Mouse (Mus musculus) neural tube, embryonic 11.5 days (tissue): ENCODE measurements around the gene Dgat2. TPM values are rescaled to one million over a fixed set of nuclear protein-coding genes. Genes with fewer than 3 reads are reported as not detected.

ENCODE experiments used
- ATAC-seq: fragments of 200-750 bp; cut with Nextera tagmentation; 2 replicates; pipeline ENCODE4 v1.8.0; 2017; ENCODE audit warnings: moderate number of reproducible peaks, mild to moderate bottlenecking, moderate TSS enrichment, moderate library complexity; ENCODE audit not compliant: insufficient read depth, low FRiP score, low TSS enrichment
- DNase-seq: peaks from one replicate; pipeline ENCODE4 v3.0.0-alpha.2; 2015; ENCODE audit warnings: low spot score
- H3K27ac ChIP-seq: fragments of 300-500 bp; sonication (generic); 2 replicates; pipeline ENCODE4 v1.5.1; 2014; ENCODE audit warnings: low read depth, mild to moderate bottlenecking, low read length
- H3K27me3 ChIP-seq: fragments of 300-500 bp; sonication (generic); 2 replicates; pipeline ENCODE4 v1.6.1; 2014; ENCODE audit warnings: mild to moderate bottlenecking, low read length, mixed read lengths; ENCODE audit not compliant: control insufficient read depth, insufficient read depth
- H3K36me3 ChIP-seq: fragments of 300-500 bp; sonication (generic); 2 replicates; pipeline ENCODE4 v1.6.1; 2014; ENCODE audit warnings: mild to moderate bottlenecking, low read length, moderate library complexity, mixed read lengths; ENCODE audit not compliant: control insufficient read depth, insufficient read depth
- H3K4me1 ChIP-seq: fragments of 300-500 bp; sonication (generic); 2 replicates; pipeline ENCODE4 v1.6.1; 2014; ENCODE audit warnings: low read length, mixed read lengths; ENCODE audit not compliant: control insufficient read depth, insufficient read depth
- H3K4me2 ChIP-seq: fragments of 300-500 bp; sonication (generic); 2 replicates; pipeline ENCODE4 v1.6.1; 2014; ENCODE audit warnings: low read depth, mild to moderate bottlenecking, moderate library complexity
- H3K4me3 ChIP-seq: fragments of 300-500 bp; sonication (generic); 2 replicates; pipeline ENCODE4 v1.5.1; 2014; ENCODE audit warnings: low read depth, low read length
- H3K9ac ChIP-seq: fragments of 300-500 bp; sonication (generic); 2 replicates; pipeline ENCODE4 v1.6.1; 2014; ENCODE audit warnings: mild to moderate bottlenecking, low read length
- H3K9me3 ChIP-seq: fragments of 300-500 bp; sonication (generic); 2 replicates; pipeline ENCODE4 v1.6.1; 2016; ENCODE audit warnings: low read length; ENCODE audit not compliant: control insufficient read depth
- WGBS: fragments of 180-500 bp; shearing (Covaris S2); extraction: QIAGEN DNeasy Blood & Tissue Kit; methylation state at CpG from one replicate; pipeline ENCODE4 v1.1.7; 2014; 5-methylcytosine and 5-hydroxymethylcytosine counted together
- polyA plus RNA-seq: library from polyadenylated mRNA; unstranded; fragments of >200 nt; fragmentation: Nextera tagmentation; extraction: Ambion mirVana; gene quantifications from 2 replicates; pipeline ENCODE4 v1.2.1, GENCODE M21; 2014

Gene Dgat2
- polyA plus RNA-seq, 1 experiment from 2014 or later, result 12.7 TPM

DNA sequence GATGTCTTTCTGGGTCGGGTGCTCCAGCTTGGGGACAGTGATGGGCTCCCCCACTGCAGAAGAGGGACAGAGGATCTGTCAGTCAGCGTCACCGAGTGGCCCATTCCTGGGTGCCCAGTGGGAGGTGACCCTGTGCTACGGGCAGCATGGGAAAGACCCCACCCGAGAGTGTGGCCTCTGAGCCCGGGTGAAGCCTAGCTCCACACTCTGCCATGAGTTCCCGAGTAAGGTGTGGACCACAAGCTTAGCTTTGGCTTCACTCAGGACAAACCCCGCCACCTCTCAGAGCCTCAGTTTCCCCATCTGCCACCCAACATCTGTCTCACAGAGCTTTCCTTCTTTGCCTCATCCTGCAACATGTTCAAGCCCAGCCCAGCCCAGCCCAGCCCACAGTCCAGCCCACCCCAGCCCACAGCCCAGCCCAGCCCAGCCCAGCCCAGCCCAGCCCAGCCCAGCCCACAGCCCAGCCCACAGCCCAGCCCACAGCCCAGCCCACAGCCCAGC, 27.8 kb downstream of the Dgat2 start:
- 62% methylated on average over 8 of the region's 8 CpGs for WGBS
- H3K9ac ChIP-seq, result no peak overlapping the region
- ATAC-seq (peak; percentile 58), DNase-seq (no peak)
- H3K4me1 ChIP-seq, result peaks cover 7% of the 10 kb centered on the region; the same call in 1 of the 2 replicates
- H3K4me3 ChIP-seq, result no peak overlapping the region
- H3K36me3 ChIP-seq, result no peaks in the 10 kb centered on the region
- no peak overlapping the region for H3K27ac ChIP-seq
- H3K27me3 ChIP-seq, result no peaks in the 10 kb centered on the region
- no peak overlapping the region for H3K4me2 ChIP-seq
- H3K9me3 ChIP-seq, result no peaks in the 10 kb centered on the region

DNA sequence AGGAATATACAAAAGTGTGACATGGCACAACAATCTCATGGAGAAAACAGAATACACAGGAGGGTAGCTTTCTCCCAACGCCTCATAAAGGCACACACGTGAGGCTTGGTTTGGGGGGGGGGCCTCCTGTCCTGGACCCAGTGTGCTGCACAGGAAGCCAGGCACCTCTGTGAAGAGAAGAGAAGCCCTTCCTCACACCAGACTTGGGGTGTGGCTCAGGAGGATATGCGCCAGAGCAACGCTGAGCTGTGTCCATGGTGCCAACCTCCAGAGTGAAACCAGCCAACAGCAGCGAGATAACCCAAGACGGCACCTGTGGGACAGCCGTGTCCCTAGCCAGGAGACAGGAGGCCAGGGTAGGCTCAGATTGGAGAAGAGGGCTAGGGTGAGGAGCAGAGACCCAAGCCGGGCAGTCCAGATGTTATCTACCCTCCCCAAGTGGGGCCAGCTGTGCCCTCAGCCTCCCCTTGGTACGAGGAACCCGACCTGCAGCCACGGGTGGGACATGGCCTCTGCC, 28.8 kb downstream of the Dgat2 start:
- no peak overlapping the region for H3K4me3 ChIP-seq
- H3K9me3 ChIP-seq, result no peaks in the 10 kb centered on the region
- ATAC-seq (no peak), DNase-seq (no peak)
- H3K9ac ChIP-seq, result no peak overlapping the region
- H3K4me1 ChIP-seq, result peaks cover 7% of the 10 kb centered on the region; the same call in 1 of the 2 replicates
- 88% methylated on average over 11 of the region's 11 CpGs for WGBS
- H3K27ac ChIP-seq, result no peak overlapping the region
- H3K36me3 ChIP-seq, result no peaks in the 10 kb centered on the region
- no peaks in the 10 kb centered on the region for H3K27me3 ChIP-seq
- no peak overlapping the region for H3K4me2 ChIP-seq

DNA sequence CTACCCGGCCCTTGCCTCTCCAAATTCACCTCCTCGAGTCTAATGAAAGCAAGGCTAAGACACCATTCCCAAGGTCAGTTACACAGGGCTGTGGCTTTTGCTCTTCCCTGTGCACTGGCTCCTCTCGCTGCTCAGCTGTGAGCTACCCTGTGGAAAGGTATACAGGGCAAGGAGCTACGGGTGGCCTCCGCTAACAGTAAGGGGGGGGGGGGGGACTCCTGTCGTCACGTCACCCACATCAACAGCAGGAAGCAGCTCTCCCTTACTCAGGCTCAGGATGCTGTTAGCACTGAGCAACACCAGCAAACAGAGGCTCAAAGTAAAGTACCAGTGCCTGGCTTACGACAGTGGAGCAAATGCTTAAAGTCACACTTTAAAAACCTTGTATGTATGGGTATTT, 29.8 kb downstream of the Dgat2 start:
- Histone ChIP-seq H3K9ac (no peak overlapping the region), H3K4me1 (peaks cover 7% of the 10 kb centered on the region; the same call in 1 of the 2 replicates), H3K27ac (no peak overlapping the region), H3K36me3 (no peaks in the 10 kb centered on the region), H3K9me3 (no peaks in the 10 kb centered on the region), H3K27me3 (no peaks in the 10 kb centered on the region), H3K4me3 (no peak overlapping the region), H3K4me2 (no peak overlapping the region)
- no peak for ATAC-seq
- no peak for DNase-seq
- WGBS, result 89% methylated on average over 8 of the region's 8 CpGs

DNA sequence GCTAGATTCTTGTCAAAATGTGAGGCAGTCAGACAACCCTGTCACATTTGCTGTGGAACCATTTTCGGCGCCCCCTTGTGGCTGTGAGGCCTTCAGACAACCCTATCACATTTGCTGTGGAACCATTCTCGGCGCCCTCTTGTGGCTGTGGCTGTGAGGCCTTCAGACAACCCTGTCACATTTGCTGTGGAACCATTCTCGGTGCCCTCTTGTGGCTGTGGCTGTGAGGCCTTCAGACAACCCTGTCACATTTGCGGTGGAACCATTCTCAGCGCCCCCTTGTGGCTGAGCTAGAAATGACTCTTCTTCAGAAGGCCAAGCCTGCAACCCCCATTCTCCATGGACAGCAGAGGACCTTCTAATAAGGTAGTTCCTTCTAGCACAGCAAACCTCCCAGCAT, 31.2 kb downstream of the Dgat2 start:
- DNase-seq (peak; percentile 93), ATAC-seq (no peak; the same call in 1 of the 2 replicates)
- 8% methylated on average over 7 of the region's 7 CpGs for whole genome bisulfite sequencing
- H3K9me3 ChIP-seq, result no peaks in the 10 kb centered on the region
- no peaks in the 10 kb centered on the region for H3K36me3 ChIP-seq
- no peak overlapping the region for H3K4me3 ChIP-seq
- no peak overlapping the region for H3K9ac ChIP-seq
- H3K4me1 ChIP-seq, result peaks cover 7% of the 10 kb centered on the region; the same call in 1 of the 2 replicates
- no peak overlapping the region for H3K27ac ChIP-seq
- no peak overlapping the region for H3K4me2 ChIP-seq
- H3K27me3 ChIP-seq, result no peaks in the 10 kb centered on the region

DNA sequence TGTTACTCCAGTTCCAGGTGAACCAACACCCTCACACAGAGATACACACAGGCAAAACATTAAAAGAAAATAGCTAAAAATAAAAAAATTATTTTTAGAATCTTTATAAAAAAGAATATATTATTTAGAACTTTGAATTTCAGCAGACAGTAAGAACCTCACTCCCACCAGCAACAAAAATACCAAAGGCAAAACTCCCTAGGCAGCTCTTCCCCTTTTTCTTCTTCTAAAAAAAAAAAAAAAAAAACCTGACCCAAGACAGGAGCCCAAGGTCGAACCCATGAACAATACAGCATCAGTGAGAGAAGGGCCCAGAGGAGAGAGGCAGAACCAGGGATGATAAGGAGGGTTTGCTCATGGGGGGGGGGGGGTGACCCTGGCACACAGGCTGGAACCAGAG, 33.5 kb downstream of the Dgat2 start:
- H3K27ac ChIP-seq, result no peak overlapping the region
- no peak overlapping the region for H3K4me3 ChIP-seq
- ATAC-seq, result no peak
- no peak for DNase-seq
- no peaks in the 10 kb centered on the region for H3K9me3 ChIP-seq
- H3K4me1 ChIP-seq, result no peaks in the 10 kb centered on the region
- WGBS, result 73% methylated on average over 1 of the region's 1 CpGs
- no peaks in the 10 kb centered on the region for H3K27me3 ChIP-seq
- no peaks in the 10 kb centered on the region for H3K36me3 ChIP-seq
- no peak overlapping the region for H3K4me2 ChIP-seq
- H3K9ac ChIP-seq, result no peak overlapping the region

DNA sequence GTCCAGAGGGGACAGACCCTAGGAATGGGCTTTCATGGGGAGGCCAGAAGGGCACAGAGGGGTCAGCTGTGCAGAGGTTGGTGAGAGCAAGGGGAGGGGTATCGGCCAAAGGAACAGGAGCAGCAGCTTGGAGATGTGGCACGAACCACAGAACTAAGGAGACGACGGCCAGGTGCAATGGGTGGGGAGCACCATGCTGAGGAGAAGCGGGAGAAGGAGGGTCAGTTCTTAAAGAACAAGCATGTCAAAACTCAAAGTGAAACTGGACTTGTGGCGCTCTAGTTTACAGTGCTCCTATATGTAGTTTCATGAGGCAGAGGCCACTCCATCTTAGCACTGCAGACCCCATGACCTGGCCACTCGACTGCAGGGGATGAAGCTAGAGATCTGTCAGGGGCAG, 35.0 kb downstream of the Dgat2 start:
- no peak overlapping the region for H3K9ac ChIP-seq
- no peak overlapping the region for H3K4me2 ChIP-seq
- ATAC-seq (no peak), DNase-seq (no peak)
- H3K4me3 ChIP-seq, result no peak overlapping the region
- H3K9me3 ChIP-seq, result no peaks in the 10 kb centered on the region
- whole genome bisulfite sequencing, result 84% methylated on average over 7 of the region's 7 CpGs
- H3K27me3 ChIP-seq, result no peaks in the 10 kb centered on the region
- H3K4me1 ChIP-seq, result no peaks in the 10 kb centered on the region
- no peaks in the 10 kb centered on the region for H3K36me3 ChIP-seq
- H3K27ac ChIP-seq, result no peak overlapping the region

DNA sequence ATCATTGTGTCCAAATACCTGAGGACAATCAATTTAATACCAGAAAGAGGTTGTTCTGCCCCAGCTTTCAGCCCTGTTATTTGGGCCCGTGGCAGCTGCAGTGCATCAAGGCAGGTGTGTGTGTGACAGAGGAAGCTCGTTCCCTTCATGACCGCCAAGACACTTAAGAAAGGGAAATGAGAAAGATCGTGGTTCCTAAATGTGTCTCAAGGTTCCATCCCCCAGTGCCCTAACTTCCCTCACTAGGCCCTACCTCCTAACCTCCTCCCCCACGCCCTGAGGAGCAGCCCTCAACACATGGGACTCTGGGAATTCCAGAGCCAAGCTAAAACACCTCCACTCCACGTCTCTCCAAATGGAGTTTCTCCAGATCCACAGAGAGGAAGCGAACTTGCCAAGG, 35.6 kb downstream of the Dgat2 start:
- Histone ChIP-seq H3K4me2 (no peak overlapping the region), H3K36me3 (no peaks in the 10 kb centered on the region), H3K9ac (no peak overlapping the region), H3K9me3 (no peaks in the 10 kb centered on the region), H3K27ac (no peak overlapping the region), H3K27me3 (no peaks in the 10 kb centered on the region), H3K4me3 (no peak overlapping the region), H3K4me1 (peaks cover under 1% of the 10 kb centered on the region; the same call in 1 of the 2 replicates)
- no peak for ATAC-seq
- DNase-seq, result no peak
- WGBS, result 81% methylated on average over 7 of the region's 7 CpGs

DNA sequence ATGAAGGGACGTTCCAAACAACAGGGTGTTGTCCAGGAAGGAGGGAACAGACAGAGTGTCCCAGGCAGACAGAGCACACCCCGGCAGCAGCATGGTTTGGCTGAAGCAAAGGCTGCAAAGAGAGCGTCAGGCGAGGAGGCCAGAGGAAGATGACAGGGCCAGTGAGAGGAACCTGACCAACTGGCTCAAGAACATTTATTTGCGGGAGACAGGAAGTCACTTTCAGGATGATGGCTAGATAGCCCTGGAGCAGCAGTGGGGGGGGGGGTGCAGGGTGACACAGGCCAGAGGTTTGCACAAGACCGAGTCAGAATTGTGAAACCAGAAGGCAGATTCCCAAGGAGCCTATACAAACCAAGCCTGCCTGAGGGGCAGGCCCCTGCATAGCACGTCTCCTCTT, 36.5 kb downstream of the Dgat2 start:
- H3K27ac ChIP-seq, result no peak overlapping the region
- DNase-seq, result no peak
- 55% methylated on average over 7 of the region's 7 CpGs for WGBS
- H3K4me2 ChIP-seq, result no peak overlapping the region
- peaks cover 4% of the 10 kb centered on the region; the same call in 1 of the 2 replicates for H3K4me1 ChIP-seq
- no peak overlapping the region for H3K4me3 ChIP-seq
- no peak for ATAC-seq
- H3K9ac ChIP-seq, result no peak overlapping the region
- no peaks in the 10 kb centered on the region for H3K27me3 ChIP-seq
- no peaks in the 10 kb centered on the region for H3K9me3 ChIP-seq
- no peaks in the 10 kb centered on the region for H3K36me3 ChIP-seq

DNA sequence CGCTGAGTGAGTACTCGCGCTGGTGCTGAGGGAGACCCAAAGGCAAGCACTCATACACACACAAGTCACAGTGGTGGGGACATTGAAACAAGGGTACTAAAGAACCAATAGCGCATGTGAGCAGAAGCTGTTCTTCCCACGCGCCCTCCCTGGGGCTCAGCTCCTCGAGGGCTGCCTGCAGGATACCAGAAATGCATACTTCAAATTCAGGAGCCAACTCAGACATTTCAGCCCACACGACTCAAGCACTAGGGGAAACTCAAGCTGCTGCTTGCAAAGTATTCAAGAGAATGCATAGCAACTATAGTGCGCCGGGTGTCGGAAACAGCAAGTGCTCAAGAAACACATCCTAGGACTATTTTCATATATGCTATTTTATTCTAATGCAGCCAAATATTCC, 37.9 kb downstream of the Dgat2 start:
- no peak for ATAC-seq
- WGBS, result 71% methylated on average over 11 of the region's 11 CpGs
- H3K36me3 ChIP-seq, result no peaks in the 10 kb centered on the region

More for the DNA sequence above, 37.9 kb downstream of the Dgat2 start:
- H3K27ac ChIP-seq, result no peak overlapping the region
- no peak overlapping the region for H3K4me3 ChIP-seq
- H3K9ac ChIP-seq, result no peak overlapping the region
- peaks cover 9% of the 10 kb centered on the region for H3K4me1 ChIP-seq
- no peak for DNase-seq
- H3K4me2 ChIP-seq, result no peak overlapping the region
- H3K27me3 ChIP-seq, result no peaks in the 10 kb centered on the region
- H3K9me3 ChIP-seq, result no peaks in the 10 kb centered on the region
